Mouse (Mus musculus) heart, adult 2 months (tissue): ENCODE measurements around the gene Dram1. TPM values are rescaled to one million over a fixed set of nuclear protein-coding genes. Genes with fewer than 3 reads are reported as not detected.
A peak's percentile ranks its signal among the peaks of the same experiment; 100 is the strongest.
"Not testable (repeated sequence)": the region's sequence is repeated elsewhere in the genome, so short reads cannot be mapped to it uniquely, and the experiment has no call there.

Source experiments
- DNase-seq, 2 experiments: peaks; one replicate each; pipeline ENCODE4 v3.0.0; 2021
- H3K27ac ChIP-seq: fragments of 200-600 bp; 2 replicates; pipeline ENCODE4 v1.8.1; 2022
- H3K27me3 ChIP-seq: fragments of 200-500 bp; 2 replicates; pipeline ENCODE4 v1.6.1; 2012; ENCODE audit warnings: mild to moderate bottlenecking, low read length, inconsistent platforms, mixed read lengths; ENCODE audit not compliant: control insufficient read depth, insufficient read depth
- H3K36me3 ChIP-seq: fragments of 200-500 bp; 2 replicates; pipeline ENCODE4 v1.6.1; 2012; ENCODE audit warnings: low read length, inconsistent platforms; ENCODE audit not compliant: control insufficient read depth, insufficient read depth
- H3K4me1 ChIP-seq: fragments of 200-500 bp; 2 replicates; pipeline ENCODE4 v1.6.1; 2011; ENCODE audit warnings: low read length; ENCODE audit not compliant: control insufficient read depth, insufficient read depth
- H3K4me3 ChIP-seq: fragments of 200-600 bp; 2 replicates; pipeline ENCODE4 v1.8.1; 2022
- H3K79me2 ChIP-seq: fragments of 200-500 bp; replicated peaks from 2 replicates; pipeline ENCODE4 v1.6.1; 2012; ENCODE audit warnings: mild to moderate bottlenecking, inconsistent platforms, low read length, moderate library complexity, mixed read lengths; ENCODE audit not compliant: control insufficient read depth, insufficient read depth
- H3K9ac ChIP-seq: fragments of 200-500 bp; 2 replicates; pipeline ENCODE4 v1.6.1; 2012; ENCODE audit warnings: low read depth, mild to moderate bottlenecking, control low read depth, inconsistent platforms, low read length, mixed read lengths
- CTCF ChIP-seq: fragments of 200-600 bp; IDR thresholded peaks from 2 replicates; pipeline ENCODE4 v1.8.1; 2022; ENCODE audit warnings: antibody characterized with exemption, mild to moderate bottlenecking, moderate library complexity
- EP300 ChIP-seq: fragments of 200-500 bp; IDR thresholded peaks from 2 replicates; pipeline ENCODE4 v1.6.1; 2011; ENCODE audit warnings: low read depth, low read length, control low read depth; ENCODE audit not compliant: insufficient read depth
- POLR2A ChIP-seq: fragments of 200-500 bp; IDR thresholded peaks from 2 replicates; pipeline ENCODE4 v1.6.1; 2011; ENCODE audit warnings: mild to moderate bottlenecking, low read depth, low read length, control low read depth; ENCODE audit not compliant: insufficient read depth
- WGBS: fragments of 180-500 bp; shearing (Covaris S2); methylation state at CpG from one replicate; pipeline ENCODE4 v1.1.7; 2018; 5-methylcytosine and 5-hydroxymethylcytosine counted together
- intact Hi-C: fragments of 180-260 bp; cut with DNase I; formaldehyde crosslinking; loops from one replicate; pipeline ENCODE4 v1.15.1; 2025
- polyA plus RNA-seq: library from polyadenylated mRNA; depleted of rRNA; stranded (reverse); fragments of >200 nt; gene quantifications from 2 replicates; pipeline ENCODE4 v1.2.3, GENCODE M21; 2012
- total RNA-seq, 2 experiments: library from RNA; stranded (reverse); gene quantifications; 2 replicates each; pipeline ENCODE4 v1.2.3; 2021

Gene Dram1
- total and polyA plus RNA-seq, 3 experiments: 3.7 to 6.8 (median 4.5) TPM

GRCm38 (mm10) chr10:88377666-88378065, 1.2 kb downstream of the Dram1 start:
- Histone ChIP-seq H3K36me3 (no peaks in the 10 kb centered on the region), H3K4me1 (peaks cover 2% of the 10 kb centered on the region), H3K9ac (no peak overlapping the region), H3K27me3 (no peaks in the 10 kb centered on the region), H3K4me3 (no peak overlapping the region), H3K27ac (no peak overlapping the region), H3K79me2 (no peaks in the 10 kb centered on the region)
- WGBS: 81% methylated on average over 4 of the region's 4 CpGs
- no peak for DNase-seq
- intact Hi-C loops: loop anchor here (1.0 to 5.0 kb wide), 4 partner anchors 49 to 353 kb away; partner anchors contain the start of genes Arl1 and Chpt1
- TF ChIP-seq CTCF (no peak), POLR2A (no peak), EP300 (no peak)

- no peaks in the 10 kb centered on the region for H3K36me3 ChIP-seq
- no peaks in the 10 kb centered on the region for H3K79me2 ChIP-seq
- no peak overlapping the region; the same call in 1 of the 2 replicates for H3K27ac ChIP-seq
- peaks cover 2% of the 10 kb centered on the region for H3K4me1 ChIP-seq
- H3K27me3 ChIP-seq: no peaks in the 10 kb centered on the region
- intact Hi-C loops: loop anchor here (1.0 to 5.0 kb wide), 4 partner anchors 50 to 349 kb away; partner anchors contain the start of gene Chpt1
- DNase-seq: peak; percentile 87 to 89
- peak overlapping the region; percentile 28; the same call in 1 of the 2 replicates for H3K9ac ChIP-seq
- no peak overlapping the region; the same call in 1 of the 2 replicates for H3K4me3 ChIP-seq
- 1% methylated on average over 11 of the region's 11 CpGs for WGBS
- TF ChIP-seq POLR2A (no peak), EP300 (peak; percentile 71; the same call in 1 of the 2 replicates), CTCF (peak; percentile 94)
Observed at GRCm38 (mm10) chr10:88376770-88377169, 2.1 kb downstream of the Dram1 start.

- WGBS: 34% methylated on average over 10 of the region's 10 CpGs
- Histone ChIP-seq H3K27ac (no peak overlapping the region), H3K9ac (no peak overlapping the region), H3K36me3 (no peaks in the 10 kb centered on the region), H3K4me3 (no peak overlapping the region), H3K4me1 (peaks cover 1% of the 10 kb centered on the region; the same call in 1 of the 2 replicates), H3K79me2 (no peaks in the 10 kb centered on the region), H3K27me3 (no peaks in the 10 kb centered on the region)
- intact Hi-C loops: loop anchor here (5.0 kb wide), 2 partner anchors 127 to 297 kb away; partner anchors contain the start of gene Chpt1
- DNase-seq: no peak
- TF ChIP-seq EP300 (no peak), CTCF (no peak), POLR2A (no peak)
Observed at GRCm38 (mm10) chr10:88374984-88375383, 3.9 kb downstream of the Dram1 start.

- H3K4me3 ChIP-seq, H3K79me2 ChIP-seq, H3K4me1 ChIP-seq, DNase-seq, H3K36me3 ChIP-seq, intact Hi-C loops, H3K27ac ChIP-seq, H3K27me3 ChIP-seq, H3K9ac ChIP-seq: not testable (repeated sequence)
- WGBS: 51% methylated on average over 2 of the region's 2 CpGs
Observed at GRCm38 (mm10) chr10:88372945-88373344, 5.9 kb downstream of the Dram1 start.

- Histone ChIP-seq H3K79me2 (no peaks in the 10 kb centered on the region), H3K4me3 (no peak overlapping the region), H3K27ac (no peak overlapping the region), H3K36me3 (no peaks in the 10 kb centered on the region), H3K27me3 (no peaks in the 10 kb centered on the region), H3K9ac (no peak overlapping the region), H3K4me1 (peaks cover 1% of the 10 kb centered on the region; the same call in 1 of the 2 replicates)
- DNase-seq: no peak
- WGBS: 78% methylated on average over 4 of the region's 4 CpGs
- TF ChIP-seq CTCF (no peak), EP300 (no peak)
- intact Hi-C loops: no loop called here
Observed at GRCm38 (mm10) chr10:88372436-88372835, 6.4 kb downstream of the Dram1 start.

GRCm38 (mm10) chr10:88371793-88372192, 7.1 kb downstream of the Dram1 start:
- Histone ChIP-seq H3K27me3 (no peaks in the 10 kb centered on the region), H3K27ac (no peak overlapping the region), H3K9ac (no peak overlapping the region), H3K4me3 (no peak overlapping the region), H3K36me3 (no peaks in the 10 kb centered on the region), H3K4me1 (peaks cover 1% of the 10 kb centered on the region; the same call in 1 of the 2 replicates), H3K79me2 (no peaks in the 10 kb centered on the region)
- DNase-seq: no peak
- no peak for TF ChIP-seq POLR2A
- peak; percentile 63 for TF ChIP-seq CTCF
- intact Hi-C loops: no loop called here
- WGBS: 6% methylated on average over 2 of the region's 2 CpGs
